Mouse (Mus musculus) granulocyte monocyte progenitor cell, adult 5-6 weeks (primary cell): ENCODE measurements around the gene 3110040N11Rik. TPM values are rescaled to one million over a fixed set of nuclear protein-coding genes. Genes with fewer than 3 reads are reported as not detected.
A peak's percentile ranks its signal among the peaks of the same experiment; 100 is the strongest.

Source experiments
- ATAC-seq: replicated peaks from 2 replicates; pipeline ENCODE4 v1.8.0; 2016; ENCODE audit warnings: mild to moderate bottlenecking, moderate TSS enrichment, inconsistent platforms; ENCODE audit not compliant: poor library complexity, severe bottlenecking
- total RNA-seq, 2 experiments: library from RNA; stranded (forward) in 1 of 2; stranded (reverse) in 1 of 2; fragments of 200-712, 200-1000 nt in 1 of 2; fragments of >200 nt in 1 of 2; fragmentation: Nextera tagmentation in 1 of 2; gene quantifications; 2 replicates each; pipeline ENCODE4 v1.2.3; 2014 to 2017

The 3110040N11Rik gene
- total RNA-seq, 2 experiments from 2014 or later: 28.1 to 80.4 TPM

- no peak for ATAC-seq
Observed at GRCm38 (mm10) chr7:81740010-81740409, 49.3 kb downstream of the 3110040N11Rik start.

GRCm38 (mm10) chr7:81738720-81739385 lies 50.4 kb downstream of the 3110040N11Rik start:
- ATAC-seq: no peak

- ATAC-seq: no peak
Observed at GRCm38 (mm10) chr7:81735300-81736048, 53.8 kb downstream of the 3110040N11Rik start.

- ATAC-seq: peak; percentile 65
Observed at GRCm38 (mm10) chr7:81732183-81733089, 56.8 kb downstream of the 3110040N11Rik start.

Other genes starting within 250 kb of the 3110040N11Rik start
- gene Fsd2, start 222.5 kb downstream of the 3110040N11Rik start, total RNA-seq (2014; fragmentation: Nextera tagmentation): 0.66 TPM in 1 of 2 replicates, not detected in the other
- 0.13 and 0.41 TPM in 2 replicates for gene Fsd2, start 222.5 kb downstream of the 3110040N11Rik start, total RNA-seq (2017)
- 9.2 and 14.1 TPM in 2 replicates for gene Whamm, start 218.2 kb downstream of the 3110040N11Rik start, total RNA-seq (2014; fragmentation: Nextera tagmentation)
- 18.4 and 19.3 TPM in 2 replicates for gene Whamm, start 218.2 kb downstream of the 3110040N11Rik start, total RNA-seq (2017)
- gene Homer2, start 82.0 kb downstream of the 3110040N11Rik start, total RNA-seq (2014; fragmentation: Nextera tagmentation): 0.11 and 0.39 TPM in 2 replicates
- gene Homer2, start 82.0 kb downstream of the 3110040N11Rik start, total RNA-seq (2017): 1.5 and 5.2 TPM in 2 replicates
- 63.3 and 65.3 TPM in 2 replicates for gene Ramac, start 26.6 kb downstream of the 3110040N11Rik start, total RNA-seq (2014; fragmentation: Nextera tagmentation)
- gene Ramac, start 26.6 kb downstream of the 3110040N11Rik start, total RNA-seq (2017): 88.6 and 89.8 TPM in 2 replicates
- 37.4 and 79.2 TPM in 2 replicates for gene Btbd1, start 40.0 kb upstream of the 3110040N11Rik start, total RNA-seq (2014; fragmentation: Nextera tagmentation)
- 87.9 and 103 TPM in 2 replicates for gene Btbd1, start 40.0 kb upstream of the 3110040N11Rik start, total RNA-seq (2017)
- not detected in 2 replicates for gene Gm10160, start 66.3 kb upstream of the 3110040N11Rik start, total RNA-seq (2014; fragmentation: Nextera tagmentation)
- not detected in 2 replicates for gene Gm10160, start 66.3 kb upstream of the 3110040N11Rik start, total RNA-seq (2017)
- 177 and 196 TPM in 2 replicates for gene Tm6sf1, start 69.5 kb upstream of the 3110040N11Rik start, total RNA-seq (2014; fragmentation: Nextera tagmentation)
- gene Tm6sf1, start 69.5 kb upstream of the 3110040N11Rik start, total RNA-seq (2017): 132 and 194 TPM in 2 replicates
- not detected in 2 replicates for gene Hdgfl3, start 145.0 kb upstream of the 3110040N11Rik start, total RNA-seq (2014; fragmentation: Nextera tagmentation)
- gene Hdgfl3, start 145.0 kb upstream of the 3110040N11Rik start, total RNA-seq (2017): 0.67 and 0.99 TPM in 2 replicates
- gene Bnc1, start 202.8 kb upstream of the 3110040N11Rik start, total RNA-seq (2014; fragmentation: Nextera tagmentation): not detected in 2 replicates
- not detected in 2 replicates for gene Bnc1, start 202.8 kb upstream of the 3110040N11Rik start, total RNA-seq (2017)